Mouse (Mus musculus): ENCODE data around the gene Atp2b4.

GRCm38 (mm10) chr1:133779043-133779442, 21.8 kb downstream of the Atp2b4 start:
- no peak for TF ChIP-seq CTCF (IDR thresholded peaks at IDR 0.05; ENCODE audit: low read depth, low read length)
- no peak for TF ChIP-seq POLR2A (IDR thresholded peaks at IDR 0.05; ENCODE audit: extremely low read depth, insufficient read depth, low read length)
